Mouse (Mus musculus): ENCODE data around the gene Tmem163. TPM values are rescaled to one million over a fixed set of nuclear protein-coding genes. Genes with fewer than 3 reads are reported as not detected.

Gene Tmem163
- polyA plus RNA-seq, 1 experiment = 0.06 TPM

- Histone ChIP-seq H3ac (ENCODE audit: control insufficient read depth, insufficient read length, low read depth) (no peak overlapping the region), H3K79me3 (ENCODE audit: low read depth) (no peaks in the 10 kb centered on the region), H3K79me2 (ENCODE audit: control insufficient read depth, insufficient read depth) (no peaks in the 10 kb centered on the region), H3K4me3 (ENCODE audit: insufficient read depth, poor library complexity, severe bottlenecking) (no peak overlapping the region), H3K27me3 (ENCODE audit: control insufficient read depth, insufficient read depth, insufficient read length) (no peaks in the 10 kb centered on the region), H3K36me3 (ENCODE audit: control insufficient read depth, insufficient read depth) (no peaks in the 10 kb centered on the region)
- TF ChIP-seq CEBPB (IDR thresholded peaks at IDR 0.05; ENCODE audit: low read depth) (peak; percentile 82), MYOG (IDR thresholded peaks at IDR 0.05; ENCODE audit: control insufficient read depth, extremely low read depth, insufficient read length) (no peak)
Measured at GRCm38 (mm10) chr1:127608326-127608725, 71.0 kb downstream of the Tmem163 start.

GRCm38 (mm10) chr1:127603697-127604631 lies 75.4 kb downstream of the Tmem163 start:
- TF ChIP-seq MYOG (IDR thresholded peaks at IDR 0.05; ENCODE audit: control insufficient read depth, extremely low read depth, insufficient read length) = no peak
- TF ChIP-seq CTCF (IDR thresholded peaks at IDR 0.05; ENCODE audit: control insufficient read depth, insufficient read depth, insufficient read length) = no peak
- no peak for TF ChIP-seq MAX (IDR thresholded peaks at IDR 0.05)
- no peak for TF ChIP-seq MYOD1 (IDR thresholded peaks at IDR 0.05; ENCODE audit: control insufficient read depth, insufficient read length, low read depth)
- no peak for TF ChIP-seq FOSL1 (IDR thresholded peaks at IDR 0.05; ENCODE audit: insufficient read depth, low read length, poor library complexity, severe bottlenecking)
- no peak for TF ChIP-seq CEBPB (IDR thresholded peaks at IDR 0.05; ENCODE audit: low read depth)
- TF ChIP-seq USF1 (IDR thresholded peaks at IDR 0.05; ENCODE audit: low read depth) = no peak
- H3K79me3 ChIP-seq (ENCODE audit: low read depth) = no peaks in the 10 kb centered on the region
- H3K4me3 ChIP-seq (ENCODE audit: insufficient read depth, poor library complexity, severe bottlenecking) = no peak overlapping the region
- no peaks in the 10 kb centered on the region for H3K27me3 ChIP-seq (ENCODE audit: control insufficient read depth, insufficient read depth, insufficient read length)
- no peaks in the 10 kb centered on the region for H3K79me2 ChIP-seq (ENCODE audit: control insufficient read depth, insufficient read depth)
- no peaks in the 10 kb centered on the region for H3K36me3 ChIP-seq (ENCODE audit: control insufficient read depth, insufficient read depth)
- no peak overlapping the region for H3ac ChIP-seq (ENCODE audit: control insufficient read depth, insufficient read length, low read depth)

DNA sequence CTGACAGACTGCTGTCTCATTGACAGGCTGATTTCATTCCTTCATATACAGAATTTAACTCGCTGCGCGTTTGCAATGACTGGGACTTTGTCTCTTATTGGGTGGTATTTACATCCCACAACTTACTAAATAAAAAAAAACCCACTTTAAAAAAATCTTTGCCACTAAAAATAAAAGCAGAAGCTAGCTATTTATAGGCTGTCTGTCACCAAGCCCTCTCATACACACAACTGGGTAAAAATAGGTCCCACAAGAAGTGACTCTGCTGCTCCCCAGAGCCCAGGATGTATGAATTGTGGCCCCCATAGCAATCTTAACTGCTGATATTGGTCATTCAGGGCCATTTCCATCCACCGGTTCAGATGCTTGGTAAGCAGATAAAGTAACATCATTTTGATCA lies 83.2 kb downstream of the Tmem163 start:
- TF ChIP-seq MYOD1 (IDR thresholded peaks at IDR 0.05; ENCODE audit: control insufficient read depth, insufficient read length, low read depth) (no peak), CEBPB (IDR thresholded peaks at IDR 0.05; ENCODE audit: low read depth) (no peak), MAX (IDR thresholded peaks at IDR 0.05) (no peak), CTCF (IDR thresholded peaks at IDR 0.05; ENCODE audit: control insufficient read depth, insufficient read depth, insufficient read length) (no peak), FOSL1 (IDR thresholded peaks at IDR 0.05; ENCODE audit: insufficient read depth, low read length, poor library complexity, severe bottlenecking) (no peak), MYOG (IDR thresholded peaks at IDR 0.05; ENCODE audit: control insufficient read depth, extremely low read depth, insufficient read length) (no peak), USF1 (IDR thresholded peaks at IDR 0.05; ENCODE audit: low read depth) (no peak)
- no peak overlapping the region for H3ac ChIP-seq (ENCODE audit: control insufficient read depth, insufficient read length, low read depth)
- H3K79me2 ChIP-seq (ENCODE audit: control insufficient read depth, insufficient read depth) = no peaks in the 10 kb centered on the region
- H3K79me3 ChIP-seq (ENCODE audit: low read depth) = no peaks in the 10 kb centered on the region
- H3K36me3 ChIP-seq (ENCODE audit: control insufficient read depth, insufficient read depth) = no peaks in the 10 kb centered on the region
- H3K4me3 ChIP-seq (ENCODE audit: insufficient read depth, poor library complexity, severe bottlenecking) = no peak overlapping the region
- H3K27me3 ChIP-seq (ENCODE audit: control insufficient read depth, insufficient read depth, insufficient read length) = no peaks in the 10 kb centered on the region

DNA sequence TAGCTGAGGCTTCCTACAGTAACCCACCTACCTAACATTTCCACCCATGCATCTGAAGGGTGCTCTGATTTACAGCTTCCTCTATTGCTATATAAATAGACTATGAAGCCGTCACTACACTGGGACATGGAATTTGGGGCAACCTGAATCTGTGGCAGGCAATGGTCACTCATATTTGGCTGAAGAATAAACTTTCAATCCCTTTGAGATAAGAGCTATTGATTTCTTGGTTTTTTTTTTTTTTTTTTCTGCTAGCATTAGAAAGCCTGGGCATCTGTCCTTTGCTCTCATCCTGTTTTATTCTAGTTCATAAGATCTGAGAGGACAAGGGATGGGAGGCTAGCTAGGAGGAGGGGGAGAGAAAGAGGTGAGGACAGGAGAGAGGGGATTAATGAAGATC lies 83.6 kb downstream of the Tmem163 start:
- no peaks in the 10 kb centered on the region for H3K27me3 ChIP-seq (ENCODE audit: control insufficient read depth, insufficient read depth, insufficient read length)
- no peak overlapping the region for H3ac ChIP-seq (ENCODE audit: control insufficient read depth, insufficient read length, low read depth)
- H3K79me2 ChIP-seq (ENCODE audit: control insufficient read depth, insufficient read depth) = no peaks in the 10 kb centered on the region
- TF ChIP-seq FOSL1 (IDR thresholded peaks at IDR 0.05; ENCODE audit: insufficient read depth, low read length, poor library complexity, severe bottlenecking) (no peak), MYOG (IDR thresholded peaks at IDR 0.05; ENCODE audit: control insufficient read depth, extremely low read depth, insufficient read length) (no peak)
- H3K36me3 ChIP-seq (ENCODE audit: control insufficient read depth, insufficient read depth) = no peaks in the 10 kb centered on the region
- H3K4me3 ChIP-seq (ENCODE audit: insufficient read depth, poor library complexity, severe bottlenecking) = no peak overlapping the region
- no peaks in the 10 kb centered on the region for H3K79me3 ChIP-seq (ENCODE audit: low read depth)

- H3ac ChIP-seq (ENCODE audit: control insufficient read depth, insufficient read length, low read depth) = no peak overlapping the region
- TF ChIP-seq CEBPB (IDR thresholded peaks at IDR 0.05; ENCODE audit: low read depth) (no peak), USF1 (IDR thresholded peaks at IDR 0.05; ENCODE audit: low read depth) (no peak), MYOG (IDR thresholded peaks at IDR 0.05; ENCODE audit: control insufficient read depth, extremely low read depth, insufficient read length) (no peak), FOSL1 (IDR thresholded peaks at IDR 0.05; ENCODE audit: insufficient read depth, low read length, poor library complexity, severe bottlenecking) (no peak), MAX (IDR thresholded peaks at IDR 0.05) (no peak), MYOD1 (IDR thresholded peaks at IDR 0.05; ENCODE audit: control insufficient read depth, insufficient read length, low read depth) (no peak), CTCF (IDR thresholded peaks at IDR 0.05; ENCODE audit: control insufficient read depth, insufficient read depth, insufficient read length) (no peak)
Measured at GRCm38 (mm10) chr1:127589542-127589941, 89.8 kb downstream of the Tmem163 start.

GRCm38 (mm10) chr1:127587071-127587470 lies 92.3 kb downstream of the Tmem163 start:
- Histone ChIP-seq H3ac (ENCODE audit: control insufficient read depth, insufficient read length, low read depth) (no peak overlapping the region), H3K27me3 (ENCODE audit: control insufficient read depth, insufficient read depth, insufficient read length) (no peaks in the 10 kb centered on the region), H3K79me2 (ENCODE audit: control insufficient read depth, insufficient read depth) (no peaks in the 10 kb centered on the region), H3K36me3 (ENCODE audit: control insufficient read depth, insufficient read depth) (no peaks in the 10 kb centered on the region), H3K4me3 (ENCODE audit: insufficient read depth, poor library complexity, severe bottlenecking) (no peak overlapping the region), H3K79me3 (ENCODE audit: low read depth) (no peaks in the 10 kb centered on the region)
- TF ChIP-seq MAX (IDR thresholded peaks at IDR 0.05) (no peak), CEBPB (IDR thresholded peaks at IDR 0.05; ENCODE audit: low read depth) (no peak), USF1 (IDR thresholded peaks at IDR 0.05; ENCODE audit: low read depth) (no peak), MYOD1 (IDR thresholded peaks at IDR 0.05; ENCODE audit: control insufficient read depth, insufficient read length, low read depth) (no peak), CTCF (IDR thresholded peaks at IDR 0.05; ENCODE audit: control insufficient read depth, insufficient read depth, insufficient read length) (no peak), FOSL1 (IDR thresholded peaks at IDR 0.05; ENCODE audit: insufficient read depth, low read length, poor library complexity, severe bottlenecking) (no peak), MYOG (IDR thresholded peaks at IDR 0.05; ENCODE audit: control insufficient read depth, extremely low read depth, insufficient read length) (no peak)

More at GRCm38 (mm10) chr1:127589542-127589941, 89.8 kb downstream of the Tmem163 start:
- Histone ChIP-seq H3K79me3 (ENCODE audit: low read depth) (no peaks in the 10 kb centered on the region), H3K4me3 (ENCODE audit: insufficient read depth, poor library complexity, severe bottlenecking) (no peak overlapping the region), H3K27me3 (ENCODE audit: control insufficient read depth, insufficient read depth, insufficient read length) (no peaks in the 10 kb centered on the region), H3K36me3 (ENCODE audit: control insufficient read depth, insufficient read depth) (no peaks in the 10 kb centered on the region), H3K79me2 (ENCODE audit: control insufficient read depth, insufficient read depth) (no peaks in the 10 kb centered on the region)

All from C2C12 (cell line).